Mouse (Mus musculus): Measurements from ENCODE around the gene Nol4l. TPM values are rescaled to one million over a fixed set of nuclear protein-coding genes. Genes with fewer than 3 reads are reported as not detected.
"Not testable (repeated sequence)": the region's sequence is repeated elsewhere in the genome, so short reads cannot be mapped to it uniquely, and the experiment has no call there.

Gene Nol4l
- total RNA-seq, 2 experiments from 2014 or later: 3.9 to 4.0 TPM

DNA sequence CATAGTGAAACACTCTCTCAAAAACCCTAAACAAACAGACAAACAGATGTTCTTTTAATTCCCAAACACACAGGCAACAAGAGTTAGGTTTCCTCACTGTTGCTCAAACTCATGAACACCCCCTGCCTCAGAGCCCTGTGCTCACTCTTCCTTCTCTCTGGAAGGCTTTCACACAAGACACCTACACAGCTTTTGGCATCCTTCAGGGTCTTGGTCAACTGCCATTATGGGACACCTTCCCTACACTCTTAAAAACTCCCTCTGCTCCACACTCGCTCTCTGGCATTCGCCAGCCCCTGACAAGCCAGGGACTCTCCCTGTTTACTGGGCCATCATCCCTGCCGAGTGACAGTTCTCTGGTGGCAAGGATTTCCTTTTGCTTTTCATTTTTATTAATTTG lies 15.8 kb downstream of the Nol4l start:
- intact Hi-C loops (cut with DNase I): no loop called here
- no peak for DNase-seq

DNA sequence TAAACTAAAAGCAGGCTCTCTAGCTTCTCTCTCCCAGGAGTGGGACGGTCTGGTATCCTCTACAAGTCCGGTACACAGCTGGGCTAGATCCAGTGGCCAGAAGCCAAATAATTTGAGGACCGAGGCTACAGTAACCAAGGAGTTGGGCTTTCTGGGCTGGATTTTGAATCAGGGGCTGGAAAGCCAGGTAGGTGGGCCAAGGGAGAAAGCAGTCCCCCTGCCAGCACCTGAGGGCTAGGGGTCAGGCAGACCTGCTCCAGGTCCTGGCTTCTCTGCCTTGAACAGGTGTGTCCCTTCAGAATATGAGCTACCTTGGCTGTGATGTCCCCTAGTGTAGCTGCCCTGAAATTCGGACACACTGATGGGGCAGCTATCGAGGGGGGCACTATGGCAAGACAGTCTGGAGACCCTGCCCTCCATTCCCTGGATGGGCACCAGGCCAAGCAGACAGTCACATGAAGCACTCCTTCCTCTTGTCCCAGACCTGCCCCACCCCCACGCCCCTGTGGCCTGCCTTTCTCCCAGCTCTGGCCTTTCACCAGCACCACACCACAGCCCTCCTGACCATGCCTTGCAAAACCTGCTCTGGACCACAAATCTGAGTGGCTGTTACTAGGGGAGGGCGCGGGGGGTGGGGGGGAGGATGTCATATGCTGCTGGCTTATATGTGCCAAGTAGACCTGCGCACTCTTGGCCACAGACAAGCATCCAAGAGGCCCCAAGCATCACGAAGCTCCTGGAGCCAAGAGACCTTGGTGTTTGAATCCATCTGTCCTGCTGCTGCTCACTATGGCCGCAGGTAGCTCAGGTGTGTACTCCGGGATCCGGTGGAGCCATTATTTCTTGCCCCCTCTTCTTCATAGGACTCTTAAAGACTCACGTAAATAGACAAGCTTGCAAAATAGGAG lies 17.1 kb downstream of the Nol4l start:
- DNase-seq: no peak
- intact Hi-C loops (cut with DNase I): no loop called here

DNA sequence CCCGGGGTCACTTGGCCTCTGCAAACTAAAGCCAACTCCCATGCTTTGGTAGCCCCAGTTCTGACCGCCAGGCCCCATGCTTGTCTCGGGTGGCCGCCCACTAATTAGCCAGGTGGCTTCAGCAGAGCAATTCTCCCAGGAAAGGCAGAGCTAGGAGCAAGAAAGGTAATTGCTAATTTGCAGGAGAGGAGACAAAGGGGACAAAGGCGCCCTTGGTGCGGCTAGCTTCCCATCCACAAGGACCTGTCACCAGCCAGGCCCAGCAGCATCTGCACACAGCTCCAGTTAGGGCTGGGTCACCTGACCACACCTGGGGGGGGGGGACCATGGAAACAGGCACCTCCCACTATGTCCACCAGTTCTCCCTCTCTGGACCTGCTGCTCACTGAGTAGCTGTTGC lies 18.2 kb downstream of the Nol4l start:
- intact Hi-C loops (cut with DNase I): no loop called here
- DNase-seq: no peak

DNA sequence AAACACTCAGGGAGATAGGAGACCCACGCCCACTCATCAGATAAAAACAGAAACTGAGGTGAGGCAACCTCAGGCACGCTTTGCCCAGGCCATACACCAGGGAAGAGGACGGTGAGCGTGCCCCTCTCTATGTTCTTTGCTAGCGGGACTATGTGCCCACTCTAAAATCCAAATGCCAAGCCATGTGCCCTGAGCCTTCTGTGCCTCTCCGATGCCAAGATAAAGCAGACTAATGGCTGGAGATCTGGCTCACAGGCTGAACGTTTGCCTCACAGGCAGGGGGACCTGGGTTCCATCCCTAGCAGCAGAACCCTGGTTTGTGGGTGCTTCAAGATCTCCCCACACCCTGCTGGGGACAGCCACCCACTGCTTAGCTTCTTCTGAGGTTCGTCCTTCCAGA lies 19.6 kb downstream of the Nol4l start:
- DNase-seq: no peak
- intact Hi-C loops (cut with DNase I): no loop called here

GRCm38 (mm10) chr2:153509211-153510029 lies 20.4 kb downstream of the Nol4l start:
- no peak for DNase-seq
- intact Hi-C loops (cut with DNase I): no loop called here

GRCm38 (mm10) chr2:153508405-153508804 lies 21.4 kb downstream of the Nol4l start:
- intact Hi-C loops (cut with DNase I): no loop called here
- no peak for DNase-seq

GRCm38 (mm10) chr2:153507969-153508368 lies 21.8 kb downstream of the Nol4l start:
- DNase-seq: no peak
- intact Hi-C loops (cut with DNase I): no loop called here

- no peak for DNase-seq
- intact Hi-C loops (cut with DNase I): no loop called here
Measured at GRCm38 (mm10) chr2:153506385-153506784, 23.4 kb downstream of the Nol4l start.

GRCm38 (mm10) chr2:153499154-153499553 lies 30.6 kb downstream of the Nol4l start:
- intact Hi-C loops (cut with DNase I): no loop called here
- no peak for DNase-seq

DNA sequence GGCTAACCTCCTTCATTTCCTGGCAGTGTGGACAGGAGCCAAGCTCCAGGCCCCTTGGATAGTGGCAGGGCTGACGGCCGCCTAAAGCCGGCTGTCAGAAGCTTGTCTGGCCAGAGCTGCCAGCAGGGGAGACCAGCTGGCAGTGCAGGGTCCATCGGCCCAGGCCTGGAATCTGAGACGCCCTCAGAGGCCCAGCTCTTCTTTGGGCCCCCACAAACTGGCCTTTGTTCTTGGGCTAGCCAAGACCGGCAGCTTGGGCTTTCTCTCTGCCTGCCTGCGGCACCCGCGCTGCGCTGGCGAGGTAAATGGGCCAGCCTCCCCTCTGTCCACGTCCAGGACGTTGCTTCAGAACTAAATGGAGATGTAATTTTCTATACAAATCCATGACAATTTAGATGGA lies 32.9 kb downstream of the Nol4l start:
- intact Hi-C loops (cut with DNase I): no loop called here
- no peak for DNase-seq

GRCm38 (mm10) chr2:153496301-153496700 lies 33.5 kb downstream of the Nol4l start:
- no peak for DNase-seq
- intact Hi-C loops (cut with DNase I): no loop called here

DNA sequence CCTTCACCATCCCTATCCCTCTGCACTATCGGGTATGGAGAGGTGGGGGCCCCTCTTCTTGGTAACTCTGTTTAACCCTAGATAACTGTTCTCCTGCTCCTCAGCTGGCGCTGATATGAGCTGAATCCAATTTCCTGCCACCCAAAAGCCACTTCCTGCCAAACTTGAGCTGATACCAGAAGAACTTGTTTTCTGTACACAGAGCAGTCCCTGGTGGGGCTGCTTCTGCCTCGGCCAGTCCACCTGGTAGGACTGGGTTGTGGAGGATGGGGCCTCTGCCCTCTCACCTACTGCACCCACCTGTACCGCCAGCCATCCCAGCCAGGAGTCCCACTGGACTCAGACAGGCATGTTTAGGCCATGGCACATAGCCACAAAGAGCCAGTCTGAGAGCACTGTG lies 34.0 kb downstream of the Nol4l start:
- DNase-seq: no peak
- intact Hi-C loops (cut with DNase I): no loop called here

DNA sequence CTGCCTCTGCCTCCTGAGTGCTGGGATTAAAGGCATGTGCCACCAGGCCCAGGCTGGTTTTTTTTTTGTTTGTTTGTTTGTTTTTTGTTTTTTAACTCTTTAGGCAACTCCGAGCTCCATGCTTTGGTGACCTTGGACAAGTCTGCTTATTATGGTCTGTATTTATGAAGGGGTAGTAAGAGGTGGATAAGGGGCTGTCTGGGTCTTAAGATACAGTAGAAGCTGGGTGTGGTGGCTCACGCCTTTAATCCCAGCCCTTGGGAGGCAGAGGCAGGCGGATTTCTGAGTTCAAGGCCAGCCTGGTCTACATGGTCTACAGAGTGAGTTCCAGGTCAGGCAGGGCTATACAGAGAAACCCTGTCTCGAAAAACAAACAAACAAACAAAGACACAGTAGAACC lies 34.4 kb downstream of the Nol4l start:
- intact Hi-C loops (cut with DNase I): not testable (repeated sequence)

DNA sequence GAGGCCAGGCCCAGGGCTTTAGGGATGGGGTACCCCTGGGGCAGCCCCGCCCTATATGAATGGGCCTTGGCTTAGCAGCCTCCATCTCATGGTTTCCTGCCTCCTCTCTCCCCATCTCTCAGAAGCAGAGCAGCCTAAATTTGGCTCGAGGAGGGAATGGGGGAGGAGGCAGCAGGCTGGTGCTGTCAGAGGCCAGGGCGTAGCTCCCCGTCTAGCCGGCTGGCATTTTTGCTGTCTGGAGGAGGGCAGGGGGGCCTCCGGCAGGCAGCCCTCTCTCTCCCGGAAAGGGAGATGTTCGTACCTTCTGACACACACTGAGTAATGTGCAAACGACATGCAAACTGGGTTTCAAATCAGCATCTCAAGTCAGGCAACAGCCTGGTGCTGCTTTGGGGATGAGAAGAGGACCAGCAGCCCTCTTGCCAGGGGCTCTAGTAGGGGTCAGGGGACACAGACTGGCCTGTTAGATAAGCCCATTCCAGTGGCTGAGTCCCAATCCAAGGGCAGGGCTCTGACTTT lies 35.4 kb downstream of the Nol4l start:
- intact Hi-C loops (cut with DNase I): no loop called here
- DNase-seq: no peak

More for the DNA sequence above, 34.4 kb downstream of the Nol4l start:
- not testable (repeated sequence) for DNase-seq

- no peak for DNase-seq
- intact Hi-C loops (cut with DNase I): no loop called here
Measured at GRCm38 (mm10) chr2:153493781-153494292, 35.9 kb downstream of the Nol4l start.

DNA sequence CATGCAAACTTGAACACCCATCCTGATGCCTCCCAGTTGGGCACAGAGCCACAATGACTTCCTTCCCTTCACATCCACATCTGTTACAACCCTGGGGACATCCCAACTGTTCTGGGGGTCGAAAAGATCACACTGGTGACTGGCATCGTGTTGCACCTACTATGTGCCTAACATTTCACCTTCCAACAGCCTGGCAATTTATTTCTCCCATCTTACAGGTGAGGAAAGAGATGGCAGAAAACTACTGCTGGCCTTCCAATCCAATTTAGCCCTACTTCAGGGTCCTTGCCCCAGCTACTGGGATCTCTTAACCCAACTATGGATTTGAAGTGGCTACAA lies 36.4 kb downstream of the Nol4l start:
- intact Hi-C loops (cut with DNase I): no loop called here

GRCm38 (mm10) chr2:153492573-153493392 lies 37.0 kb downstream of the Nol4l start, which contains the start of gene 4930404H24Rik:
TSS of gene 4930404H24Rik (plus strand) at chr2:153492790.
- intact Hi-C loops (cut with DNase I): no loop called here

More for the DNA sequence above, 36.4 kb downstream of the Nol4l start:
- DNase-seq: no peak

GRCm38 (mm10) chr2:153492179-153492517 lies 37.6 kb downstream of the Nol4l start:
- intact Hi-C loops (cut with DNase I): no loop called here
- no peak for DNase-seq

More at GRCm38 (mm10) chr2:153492573-153493392, 37.0 kb downstream of the Nol4l start, which contains the start of gene 4930404H24Rik:
- peak; percentile 59 to 67 for DNase-seq

DNA sequence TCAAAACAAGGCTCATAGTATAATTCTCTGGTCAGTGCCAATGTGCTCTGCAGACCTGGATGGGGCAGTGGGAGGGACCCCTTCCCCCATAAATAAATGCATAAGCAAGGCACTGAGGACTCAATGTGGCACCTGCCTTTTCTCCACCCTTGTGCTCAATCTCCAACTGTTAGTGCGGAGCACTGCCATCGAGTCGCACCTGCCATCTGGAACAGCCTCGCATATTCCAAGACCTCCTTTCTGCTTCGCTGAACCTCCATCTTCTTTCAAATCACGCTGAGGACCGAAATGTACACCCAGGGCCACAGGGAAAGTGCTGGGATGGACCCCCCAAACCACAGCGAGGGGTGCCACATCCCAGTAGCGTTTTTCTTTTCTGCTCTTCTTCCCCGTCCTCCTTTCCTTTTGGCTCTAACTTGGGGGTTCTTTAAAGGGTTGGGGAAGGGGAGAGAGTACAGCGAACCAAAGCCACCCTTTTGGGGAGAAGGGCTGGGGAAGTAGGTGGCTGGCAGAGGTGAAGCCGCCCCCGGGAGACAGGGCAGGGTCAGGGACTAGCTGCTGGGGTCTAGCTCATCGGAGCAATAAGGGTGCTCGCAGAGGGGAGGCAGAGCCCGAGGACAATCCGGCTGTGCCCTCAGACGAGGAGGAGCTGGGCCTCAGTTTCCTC lies 38.1 kb downstream of the Nol4l start:
- intact Hi-C loops (cut with DNase I): no loop called here

DNA sequence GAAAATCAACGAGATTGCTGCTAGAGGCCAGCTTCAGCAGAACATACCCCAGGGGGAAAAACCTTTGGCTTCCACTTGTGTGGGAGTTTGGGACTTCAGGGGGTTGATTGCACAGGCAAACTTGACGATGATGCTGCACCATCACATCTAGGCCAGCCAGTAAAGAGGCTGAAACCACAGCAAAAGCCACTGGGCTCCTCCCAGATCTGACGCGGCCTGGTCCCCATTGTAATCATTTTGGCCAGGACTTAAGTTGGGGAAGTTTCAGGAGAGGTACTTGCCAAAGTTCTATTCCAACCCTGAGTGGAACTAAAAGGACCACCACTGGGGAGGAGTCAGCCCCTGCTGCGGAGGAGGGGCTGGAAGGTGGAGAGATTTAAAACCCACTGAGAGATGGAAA lies 38.8 kb downstream of the Nol4l start:
- intact Hi-C loops (cut with DNase I): no loop called here

More for the DNA sequence above, 38.1 kb downstream of the Nol4l start:
- no peak for DNase-seq

More for the DNA sequence above, 38.8 kb downstream of the Nol4l start:
- DNase-seq: no peak

All from heart, postnatal 36 days (tissue).